Mouse (Mus musculus) erythroblast, adult 5-6 weeks (primary cell): ENCODE results near the gene Hao1. TPM values are rescaled to one million over a fixed set of nuclear protein-coding genes. Genes with fewer than 3 reads are reported as not detected.

Experiments
- ATAC-seq: replicated peaks from 2 replicates; pipeline ENCODE4 v1.8.0; 2016; ENCODE audit warnings: moderate number of reproducible peaks, mild to moderate bottlenecking, moderate TSS enrichment, inconsistent platforms; ENCODE audit not compliant: poor library complexity, low FRiP score, severe bottlenecking
- total RNA-seq, 2 experiments: library from RNA; stranded (forward) in 1 of 2; stranded (reverse) in 1 of 2; fragments of 150-400 nt in 1 of 2; fragments of 200-764, 138-1000 nt in 1 of 2; gene quantifications; 2 replicates each; pipeline versions ENCODE4 v1.2.3 to v1.2.4; 2015 to 2017; ENCODE audit warnings: low replicate concordance in 2 of 2

Hao1 gene
- total RNA-seq, 2 experiments from 2014 or later: not detected

- ATAC-seq: no peak
Observed at GRCm38 (mm10) chr2:134481759-134482158, 72.4 kb downstream of the Hao1 start.

DNA sequence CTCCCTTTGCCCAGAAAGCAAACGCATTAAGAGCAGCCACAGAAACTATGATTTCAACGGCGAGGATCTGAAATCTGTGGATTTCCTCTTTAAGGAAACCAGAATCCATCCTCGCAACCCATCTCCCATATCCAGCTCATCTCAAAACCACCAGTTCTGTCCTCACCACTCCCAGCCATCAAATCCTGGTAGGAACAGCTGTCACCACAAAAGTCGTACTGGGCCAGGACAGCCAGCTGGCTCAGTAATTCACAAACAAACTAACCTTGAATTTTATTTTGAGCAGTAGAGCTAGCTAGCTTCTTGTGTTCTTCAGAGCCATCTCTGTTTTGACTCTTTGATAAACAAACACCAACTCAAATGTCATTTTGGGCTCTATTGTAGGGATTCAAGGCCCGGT is 73.0 kb downstream of the Hao1 start:
- ATAC-seq: no peak

DNA sequence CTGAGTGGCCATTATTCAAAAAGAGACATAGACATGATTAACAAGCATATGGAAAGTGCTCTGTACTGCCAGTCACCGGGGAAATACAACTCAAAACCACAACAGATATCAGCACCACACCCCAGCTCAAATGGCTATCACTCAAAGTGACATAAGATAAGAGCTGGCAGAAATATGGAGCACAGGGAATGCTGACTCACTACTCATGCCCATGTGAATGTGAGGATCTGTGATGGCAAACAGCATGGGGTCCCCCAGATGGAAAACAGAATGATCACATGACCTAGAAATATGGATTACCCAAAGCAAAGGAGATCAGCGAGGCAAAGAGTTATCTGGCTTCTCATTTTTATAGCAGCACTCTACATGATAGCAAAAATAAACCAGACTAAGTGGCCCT is 89.0 kb downstream of the Hao1 start:
- ATAC-seq: no peak

- no peak for ATAC-seq
Observed at GRCm38 (mm10) chr2:134462321-134462720, 91.8 kb downstream of the Hao1 start.

DNA sequence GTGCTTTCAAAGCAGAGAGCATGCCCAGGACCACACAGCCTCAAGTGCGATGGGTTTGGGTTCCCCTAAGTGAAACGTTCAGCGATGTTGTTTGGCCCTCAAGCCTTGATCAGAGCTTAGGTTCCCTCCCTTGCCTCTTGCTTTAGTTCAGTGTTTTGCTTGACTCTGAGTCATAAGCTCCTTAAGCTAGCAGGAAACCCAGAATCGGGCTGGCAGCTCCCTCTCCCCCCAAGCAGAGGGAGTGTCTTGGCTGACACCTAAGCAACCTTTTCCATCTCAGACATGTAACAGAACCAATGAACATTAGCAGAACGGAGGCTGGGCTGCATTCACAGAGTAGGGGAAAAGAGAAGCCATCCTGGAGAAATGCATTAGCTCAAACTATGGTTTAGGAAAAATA is 93.3 kb downstream of the Hao1 start:
- no peak for ATAC-seq

- ATAC-seq: no peak
Observed at GRCm38 (mm10) chr2:134456065-134456505, 98.1 kb downstream of the Hao1 start.

GRCm38 (mm10) chr2:134452748-134453147 is 101.4 kb downstream of the Hao1 start:
- ATAC-seq: no peak

- no peak for ATAC-seq
Observed at GRCm38 (mm10) chr2:134450976-134451375, 103.2 kb downstream of the Hao1 start.

Other genes starting within 250 kb of the Hao1 start
- 29.7 and 43.0 TPM in 2 replicates for gene Tmx4, start 89.8 kb upstream of the Hao1 start, total RNA-seq (2015; ENCODE audit: low replicate concordance)
- 42.9 and 54.6 TPM in 2 replicates for gene Tmx4, start 89.8 kb upstream of the Hao1 start, total RNA-seq (2017; ENCODE audit: low replicate concordance)
- gene Plcb1, start 231.7 kb upstream of the Hao1 start, total RNA-seq (2015; ENCODE audit: low replicate concordance): 0.96 and 3.3 TPM in 2 replicates
- 1.8 and 9.5 TPM in 2 replicates for gene Plcb1, start 231.7 kb upstream of the Hao1 start, total RNA-seq (2017; ENCODE audit: low replicate concordance)